8 mouse cellular contexts compared by ENCODE assay signal in the genomic region with DNA sequence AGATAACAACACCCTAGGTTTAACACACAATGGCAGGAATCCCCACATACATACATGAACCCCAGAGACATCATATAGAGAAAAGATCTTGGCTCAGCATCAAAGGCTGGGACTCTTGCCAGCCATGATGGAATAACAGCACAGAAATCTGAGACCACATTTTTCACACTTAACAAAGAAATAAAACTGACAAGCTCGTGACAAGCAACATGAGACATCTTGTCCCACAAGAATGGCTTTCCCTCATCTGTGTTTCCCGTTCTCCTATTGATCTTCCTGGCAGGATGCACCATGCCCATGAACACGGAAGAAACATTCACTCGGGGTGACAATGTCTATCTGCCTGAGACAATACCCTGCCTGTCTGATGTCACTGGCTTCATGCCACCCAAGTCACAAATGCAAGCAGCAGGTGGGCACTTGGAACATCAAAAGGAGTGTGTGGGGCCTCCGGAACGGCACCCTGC.
A peak's percentile ranks its signal among the peaks of the same experiment; 100 is the strongest.
DNase-seq lines count a peak whose midpoint lies in the region; ATAC-seq and TF ChIP-seq lines count a peak whose summit lies in the region.

No protein-coding gene starts in this region.

- no peaks in the 10 kb centered on the region for H3K9me3 ChIP-seq in heart, embryonic 12.5 days (replicated peaks)
- H3K9me3 ChIP-seq in E14TG2a.4 (ENCODE audit: low read length): no peaks in the 10 kb centered on the region
- no peaks in the 10 kb centered on the region for H3K9me3 ChIP-seq in forebrain, embryonic 14.5 days (replicated peaks; ENCODE audit: control insufficient read depth, low read length)
- no peaks in the 10 kb centered on the region for H3K9me3 ChIP-seq in midbrain, embryonic 10.5 days (replicated peaks)

- no peak overlapping the region for H3K27ac ChIP-seq in heart, embryonic 12.5 days (ENCODE audit: poor library complexity, severe bottlenecking)
- peak overlapping the region; percentile 76 for H3K27ac ChIP-seq in forebrain, embryonic 14.5 days (ENCODE audit: low read depth, low read length)
- H3K27ac ChIP-seq in midbrain, embryonic 10.5 days (replicated peaks): peak overlapping the region; percentile 92

- H3K4me1 ChIP-seq in heart, embryonic 12.5 days (replicated peaks): peaks cover 22% of the 10 kb centered on the region
- peaks cover 51% of the 10 kb centered on the region for H3K4me1 ChIP-seq in E14TG2a.4 (replicated peaks; ENCODE audit: low read depth, low read length)
- H3K4me1 ChIP-seq in forebrain, embryonic 14.5 days (ENCODE audit: control insufficient read depth, insufficient read depth, low read length): peaks cover 37% of the 10 kb centered on the region
- peaks cover 62% of the 10 kb centered on the region for H3K4me1 ChIP-seq in midbrain, embryonic 10.5 days

- H3K4me2 ChIP-seq in heart, embryonic 12.5 days: no peak overlapping the region
- peak overlapping the region; percentile 33; the same call in 1 of the 2 replicates for H3K4me2 ChIP-seq in forebrain, embryonic 14.5 days (ENCODE audit: low read length)

- no peak for TF ChIP-seq CTCF in E14TG2a.4 (conservative IDR thresholded peaks at IDR 0.05; ENCODE audit: low read length)

- H3K36me3 ChIP-seq in heart, embryonic 12.5 days: no peaks in the 10 kb centered on the region
- H3K36me3 ChIP-seq in E14TG2a.4 (ENCODE audit: insufficient read depth, low read length): no peaks in the 10 kb centered on the region
- no peaks in the 10 kb centered on the region for H3K36me3 ChIP-seq in forebrain, embryonic 14.5 days (ENCODE audit: control insufficient read depth, insufficient read depth, low read length)
- H3K36me3 ChIP-seq in midbrain, embryonic 10.5 days: no peaks in the 10 kb centered on the region

- peak; percentile 89 for DNase-seq in heart, adult 11 months
- peak; percentile 83 for DNase-seq in forebrain, embryonic 14.5 days (ENCODE audit: low spot score)
- peak; percentile 52 for DNase-seq in midbrain, embryonic 10.5 days (ENCODE audit: low spot score)
- no peak for DNase-seq in adrenal gland, postnatal 36 days
- DNase-seq in T-cell, adult 2 months (ENCODE audit: low spot score): no peak

- 43% methylated on average over 6 of the region's 6 CpGs for WGBS in heart, embryonic 12.5 days
- 3% methylated on average over 6 of the region's 6 CpGs for WGBS in forebrain, embryonic 14.5 days
- WGBS in midbrain, embryonic 10.5 days: 8% methylated on average over 6 of the region's 6 CpGs

- no peak for ATAC-seq in heart, embryonic 12.5 days (ENCODE audit: insufficient number of reproducible peaks, low FRiP score)
- ATAC-seq in forebrain, embryonic 14.5 days: peak; percentile 19; the same call in 1 of the 2 replicates
- no peak for ATAC-seq in erythroid progenitor cell, adult 5-6 weeks (replicated peaks; ENCODE audit: low FRiP score, poor library complexity, severe bottlenecking)

- no peaks in the 10 kb centered on the region for H3K27me3 ChIP-seq in heart, embryonic 12.5 days (replicated peaks)
- no peaks in the 10 kb centered on the region for H3K27me3 ChIP-seq in E14TG2a.4 (ENCODE audit: insufficient read depth, low read length)
- no peaks in the 10 kb centered on the region for H3K27me3 ChIP-seq in forebrain, embryonic 14.5 days (replicated peaks; ENCODE audit: control insufficient read depth, insufficient read depth, low read length)
- H3K27me3 ChIP-seq in midbrain, embryonic 10.5 days (ENCODE audit: low read depth, poor library complexity, severe bottlenecking): no peaks in the 10 kb centered on the region; the same call in 1 of the 2 replicates

- H3K9ac ChIP-seq in heart, embryonic 12.5 days: no peak overlapping the region
- no peak overlapping the region for H3K9ac ChIP-seq in forebrain, embryonic 14.5 days (ENCODE audit: low read length)

- no peak overlapping the region for H3K4me3 ChIP-seq in heart, embryonic 12.5 days
- H3K4me3 ChIP-seq in E14TG2a.4 (replicated peaks; ENCODE audit: low read length): peak overlapping the region; percentile 29; the same call in 1 of the 2 replicates
- no peak overlapping the region for H3K4me3 ChIP-seq in forebrain, embryonic 14.5 days (ENCODE audit: low read depth, low read length)
- H3K4me3 ChIP-seq in midbrain, embryonic 10.5 days: peak overlapping the region; percentile 37

Comparison
In these comparisons a context has a peak if more than half of its experiments do, and no peak if none do; other contexts are left out.
1. DNase-seq: peak in heart, adult 11 months (single experiment), forebrain, embryonic 14.5 days (single experiment) and midbrain, embryonic 10.5 days (single experiment); none in adrenal gland, postnatal 36 days (0 of 2) and T-cell, adult 2 months (single experiment).
2. H3K4me3 ChIP-seq: peak in E14TG2a.4 (single experiment) and midbrain, embryonic 10.5 days (single experiment); none in heart, embryonic 12.5 days (single experiment) and forebrain, embryonic 14.5 days (single experiment).